Mouse (Mus musculus) heart, adult 18-20 months (tissue): Measurements from ENCODE around the gene Banf1. TPM values are rescaled to one million over a fixed set of nuclear protein-coding genes. Genes with fewer than 3 reads are reported as not detected.

Source experiments
- total RNA-seq, 2 experiments: library from RNA; stranded (reverse); gene quantifications; 2 replicates each; pipeline ENCODE4 v1.2.3; 2021

Banf1 gene
- total RNA-seq, 2 experiments from 2014 or later, result 121 to 125 TPM

Other genes starting within 250 kb of the Banf1 start
- 10 to 100 TPM; 48.9 to 54.0 TPM for gene Klc2, start 248.6 kb downstream of the Banf1 start, total RNA-seq
- 10 to 100 TPM; 21.8 to 22.7 TPM for gene Pacs1, start 94.0 kb downstream of the Banf1 start, total RNA-seq
- gene Sf3b2, start 71.7 kb downstream of the Banf1 start, total RNA-seq, result 100 to 1,000 TPM; 118 to 119 TPM
- gene Gal3st3, start 68.8 kb downstream of the Banf1 start, total RNA-seq, result 10 to 100 TPM; 21.9 to 22.4 TPM
- gene Catsper1, start 31.4 kb downstream of the Banf1 start, total RNA-seq, result not detected
- gene Cst6, start 17.6 kb downstream of the Banf1 start, total RNA-seq, result 10 to 100 TPM; 17.3 to 21.4 TPM
- gene Eif1ad, start 427 bp downstream of the Banf1 start, total RNA-seq, result 10 to 100 TPM; 18.8 to 19.7 TPM
- gene Sart1, start 21.5 kb upstream of the Banf1 start, total RNA-seq, result 10 to 100 TPM; 47.8 to 48.1 TPM
- under 1 TPM in 1 of 2 experiments, not detected in 1; 0.59 TPM for gene Tsga10ip, start 35.4 kb upstream of the Banf1 start, total RNA-seq
- gene Drap1, start 57.8 kb upstream of the Banf1 start, total RNA-seq, result 100 to 1,000 TPM; 301 to 320 TPM
- gene AI837181, start 58.0 kb upstream of the Banf1 start, total RNA-seq, result 10 to 100 TPM; 32.1 to 38.3 TPM
- gene Fosl1, start 80.4 kb upstream of the Banf1 start, total RNA-seq, result not detected
- 1 to 10 TPM; 6.0 to 6.7 TPM for gene Ccdc85b, start 90.7 kb upstream of the Banf1 start, total RNA-seq
- 10 to 100 TPM; 50.9 to 54.3 TPM for gene Fibp, start 93.4 kb upstream of the Banf1 start, total RNA-seq
- 1 to 10 TPM in 1 of 2 experiments, under 1 TPM in 1; 0.25 to 1.5 TPM for gene Ctsw, start 101.3 kb upstream of the Banf1 start, total RNA-seq
- 1 to 10 TPM; 7.2 to 7.9 TPM for gene Efemp2, start 106.8 kb upstream of the Banf1 start, total RNA-seq
- 10 to 100 TPM; 16.9 to 24.2 TPM for gene Mus81, start 121.2 kb upstream of the Banf1 start, total RNA-seq
- gene Cfl1, start 123.3 kb upstream of the Banf1 start, total RNA-seq, result 100 to 1,000 TPM; 184 to 211 TPM
- under 1 TPM; 0.35 to 0.57 TPM for gene 1700020D05Rik, start 136.6 kb upstream of the Banf1 start, total RNA-seq
- 1 to 10 TPM; 4.2 to 4.3 TPM for gene Snx32, start 143.4 kb upstream of the Banf1 start, total RNA-seq
- not detected for gene Ovol1, start 193.5 kb upstream of the Banf1 start, total RNA-seq
- 1 to 10 TPM; 2.8 to 4.3 TPM for gene Ap5b1, start 200.9 kb upstream of the Banf1 start, total RNA-seq
- 10 to 100 TPM; 56.5 to 59.3 TPM for gene Rnaseh2c, start 234.7 kb upstream of the Banf1 start, total RNA-seq
- gene Kat5, start 243.1 kb upstream of the Banf1 start, total RNA-seq, result 10 to 100 TPM; 20.5 to 31.3 TPM